Mouse (Mus musculus) intestine, postnatal 0 days (tissue): ENCODE data around the gene Fer1l4. TPM values are rescaled to one million over a fixed set of nuclear protein-coding genes. Genes with fewer than 3 reads are reported as not detected.

ENCODE experiments used
- ATAC-seq: fragments of 200-750 bp; cut with Nextera tagmentation; 2 replicates; pipeline ENCODE4 v1.8.0; 2017; ENCODE audit warnings: mild to moderate bottlenecking, moderate TSS enrichment, moderate library complexity
- H3K27ac ChIP-seq: fragments of 300-500 bp; sonication (generic); 2 replicates; pipeline ENCODE4 v1.5.1; 2014; ENCODE audit warnings: mild to moderate bottlenecking, low read depth, low read length, moderate library complexity
- H3K27me3 ChIP-seq: fragments of 300-500 bp; sonication (generic); replicated peaks from 2 replicates; pipeline ENCODE4 v1.6.1; 2014; ENCODE audit warnings: low read length, mixed read lengths; ENCODE audit not compliant: control insufficient read depth, insufficient read depth
- H3K36me3 ChIP-seq: fragments of 300-500 bp; sonication (generic); 2 replicates; pipeline ENCODE4 v1.6.1; 2014; ENCODE audit warnings: mild to moderate bottlenecking, moderate library complexity; ENCODE audit not compliant: control insufficient read depth, insufficient read depth
- H3K4me1 ChIP-seq: fragments of 300-500 bp; sonication (generic); replicated peaks from 2 replicates; pipeline ENCODE4 v1.6.1; 2014; ENCODE audit warnings: antibody characterized with exemption, low read length, mixed read lengths; ENCODE audit not compliant: control insufficient read depth, insufficient read depth
- H3K4me2 ChIP-seq: fragments of 300-500 bp; sonication (generic); replicated peaks from 2 replicates; pipeline ENCODE4 v1.6.1; 2014; ENCODE audit warnings: low read depth, mild to moderate bottlenecking, moderate library complexity
- H3K4me3 ChIP-seq: fragments of 300-500 bp; sonication (generic); 2 replicates; pipeline ENCODE4 v1.5.1; 2014; ENCODE audit warnings: low read depth, low read length
- H3K9ac ChIP-seq: fragments of 300-500 bp; sonication (generic); 2 replicates; pipeline ENCODE4 v1.6.1; 2014; ENCODE audit warnings: mild to moderate bottlenecking, low read depth, low read length
- H3K9me3 ChIP-seq: fragments of 300-500 bp; sonication (generic); 2 replicates; pipeline ENCODE4 v1.6.1; 2016; ENCODE audit warnings: mixed run types; ENCODE audit not compliant: control insufficient read depth
- CTCF ChIP-seq: sonication (generic); IDR thresholded peaks from 2 replicates; pipeline ENCODE4 v1.5.1; 2016; ENCODE audit warnings: low read depth, mild to moderate bottlenecking, control low read depth, antibody characterized with exemption, moderate library complexity
- WGBS: fragments of 180-500 bp; shearing (Covaris S2); extraction: QIAGEN DNeasy Blood & Tissue Kit; methylation state at CpG from one replicate; pipeline ENCODE4 v1.1.7; 2014; 5-methylcytosine and 5-hydroxymethylcytosine counted together
- polyA plus RNA-seq: library from polyadenylated mRNA; unstranded; fragments of >200 nt; fragmentation: Nextera tagmentation; extraction: Ambion mirVana; gene quantifications from 2 replicates; pipeline ENCODE4 v1.2.1, GENCODE M21; 2015

Gene Fer1l4
- polyA plus RNA-seq = 0.10 and 0.18 TPM in 2 replicates

DNA sequence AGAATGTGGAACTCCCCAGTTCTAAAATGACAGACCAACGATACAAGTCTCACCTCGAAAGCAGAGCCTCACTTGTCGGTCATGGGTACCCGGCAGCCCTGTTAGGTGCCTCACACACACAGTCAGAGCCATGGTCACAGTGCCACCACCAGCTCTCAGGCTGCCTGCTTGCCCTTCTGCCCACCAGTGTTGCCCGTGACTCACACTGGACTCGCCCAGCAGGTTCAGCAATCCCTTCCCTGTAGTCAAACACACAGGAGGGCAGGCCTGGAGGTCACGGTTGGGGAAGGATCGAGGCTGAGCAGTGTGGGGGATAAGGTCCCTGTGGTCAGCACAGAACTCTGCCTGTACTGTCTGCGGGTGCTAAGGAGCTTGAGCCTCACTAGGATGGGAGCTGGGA lies at the start of gene Fer1l4:
Gene Fer1l4 (minus strand): TSS at position 132 of the 400 bp plus-strand sequence.
- no peak within 1 kb of the TSS for H3K9ac ChIP-seq
- no peak within 1 kb of the TSS for H3K4me2 ChIP-seq
- no peaks in the 10 kb centered on the region for H3K36me3 ChIP-seq
- no peak within 1 kb of the TSS for H3K4me3 ChIP-seq
- H3K4me1 ChIP-seq = no peaks in the 10 kb centered on the region
- no peak for ATAC-seq
- 64% methylated on average over 9 of the region's 9 CpGs for WGBS
- no peak within 1 kb of the TSS for H3K27ac ChIP-seq
- no peak for TF ChIP-seq CTCF
- H3K27me3 ChIP-seq = no peaks in the 10 kb centered on the region
- H3K9me3 ChIP-seq = no peaks in the 10 kb centered on the region

DNA sequence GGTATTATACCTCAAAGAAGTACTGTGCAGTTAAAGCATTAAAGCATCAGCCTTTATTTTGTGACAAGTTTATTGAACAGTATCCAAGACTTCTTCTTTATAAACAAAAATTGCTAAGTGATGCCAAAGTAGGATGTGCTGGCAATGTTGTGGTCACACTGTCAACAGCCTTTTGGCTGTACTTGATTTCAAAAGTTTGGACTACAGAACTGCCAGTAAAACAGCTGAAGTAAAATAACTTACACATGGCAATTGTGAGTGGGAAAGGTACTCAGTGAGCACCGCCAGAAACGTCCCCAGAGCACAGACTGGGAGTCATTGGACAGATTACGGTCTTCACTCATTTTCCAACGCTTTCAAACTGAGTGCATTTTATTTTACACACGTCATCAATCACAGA lies 39.2 kb upstream of the Fer1l4 start:
- H3K9me3 ChIP-seq = no peaks in the 10 kb centered on the region
- H3K4me1 ChIP-seq = no peaks in the 10 kb centered on the region
- 74% methylated on average over 5 of the region's 5 CpGs for WGBS
- H3K4me3 ChIP-seq = no peak overlapping the region
- H3K27me3 ChIP-seq = no peaks in the 10 kb centered on the region
- TF ChIP-seq CTCF = no peak
- H3K27ac ChIP-seq = no peak overlapping the region
- peaks cover 23% of the 10 kb centered on the region for H3K36me3 ChIP-seq
- H3K4me2 ChIP-seq = no peak overlapping the region
- no peak for ATAC-seq
- H3K9ac ChIP-seq = no peak overlapping the region

DNA sequence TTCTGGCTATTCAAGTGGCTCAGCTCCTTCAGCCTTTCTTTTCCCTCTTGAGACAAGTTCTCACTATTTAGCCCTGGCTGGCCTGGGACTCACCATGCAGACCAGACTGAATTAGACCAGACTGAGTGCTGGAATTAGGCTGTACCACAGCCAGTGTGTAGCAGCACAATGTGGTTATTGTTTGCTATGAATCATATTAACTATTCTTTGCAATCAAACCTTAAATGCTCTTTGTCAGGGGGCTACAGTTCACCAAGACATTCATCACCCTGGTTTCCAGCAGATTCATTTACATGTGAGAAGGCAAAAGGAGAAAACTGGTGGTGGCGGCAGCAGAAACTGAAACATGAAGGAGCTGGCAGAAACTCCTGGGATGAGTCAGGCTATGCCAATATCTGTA lies 37.1 kb upstream of the Fer1l4 start:
- Histone ChIP-seq H3K4me2 (no peak overlapping the region), H3K9me3 (no peaks in the 10 kb centered on the region), H3K27me3 (no peaks in the 10 kb centered on the region), H3K4me3 (no peak overlapping the region), H3K4me1 (no peaks in the 10 kb centered on the region), H3K27ac (no peak overlapping the region), H3K9ac (no peak overlapping the region), H3K36me3 (peaks cover 4% of the 10 kb centered on the region; the same call in 1 of the 2 replicates)
- WGBS = 96% methylated on average over 1 of the region's 1 CpGs
- no peak for ATAC-seq
- TF ChIP-seq CTCF = no peak

DNA sequence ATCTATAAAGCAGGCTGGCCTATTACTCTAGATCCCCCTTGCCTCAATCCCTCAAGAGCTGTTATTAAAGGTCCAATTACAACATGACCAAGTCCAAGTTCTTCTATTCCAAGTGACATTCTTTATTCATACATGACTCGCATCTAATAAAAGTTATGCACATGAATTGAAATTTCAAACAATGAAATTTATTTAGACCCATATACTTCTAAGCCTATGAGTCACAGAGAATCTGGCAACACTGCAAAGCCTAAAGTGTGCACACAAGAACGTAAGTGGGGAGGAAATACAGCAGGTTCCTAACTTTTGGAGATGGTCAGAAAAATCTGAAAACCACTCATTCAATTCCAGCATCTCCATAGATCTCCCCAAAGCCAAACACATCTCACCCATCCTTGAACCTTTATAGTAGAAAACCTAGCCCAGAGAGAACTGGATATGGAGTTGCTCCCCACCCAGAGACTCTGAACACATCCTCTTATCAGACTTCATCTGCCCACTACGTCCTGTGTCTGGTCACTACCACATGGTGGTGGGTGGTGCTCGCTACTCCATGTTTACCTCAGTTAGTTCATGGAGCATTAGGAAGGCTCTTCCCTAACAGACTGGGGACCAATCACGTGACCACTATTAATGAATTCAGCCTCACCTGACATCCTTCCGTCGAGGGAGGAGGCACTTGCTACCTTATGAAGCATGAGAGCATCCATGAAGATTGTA lies 34.8 kb upstream of the Fer1l4 start:
- H3K4me2 ChIP-seq = no peak overlapping the region
- H3K36me3 ChIP-seq = peaks cover 4% of the 10 kb centered on the region; the same call in 1 of the 2 replicates
- no peaks in the 10 kb centered on the region for H3K4me1 ChIP-seq
- no peak for TF ChIP-seq CTCF
- no peak overlapping the region for H3K27ac ChIP-seq
- H3K9ac ChIP-seq = no peak overlapping the region
- no peak for ATAC-seq
- WGBS = 83% methylated on average over 7 of the region's 7 CpGs
- no peak overlapping the region for H3K4me3 ChIP-seq
- H3K9me3 ChIP-seq = no peaks in the 10 kb centered on the region
- H3K27me3 ChIP-seq = no peaks in the 10 kb centered on the region

DNA sequence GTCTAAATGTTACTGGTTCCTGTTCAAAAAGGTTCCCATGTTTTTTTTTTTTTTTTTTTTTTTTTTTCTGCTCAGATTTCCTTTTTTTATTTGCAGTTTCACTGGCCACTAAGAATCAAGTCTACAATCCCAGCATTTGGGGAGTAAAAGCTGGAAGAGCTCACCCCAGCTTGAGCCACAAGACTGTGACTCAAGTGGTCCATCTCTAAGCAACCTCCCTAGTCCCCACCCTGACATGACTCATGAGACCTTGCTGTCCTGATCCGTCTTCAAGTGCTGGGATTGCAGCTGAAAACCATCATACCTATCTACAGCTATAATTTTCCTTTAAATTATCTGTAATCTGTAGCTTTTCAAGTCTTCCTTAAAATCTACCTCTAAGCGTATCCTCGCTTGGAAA lies 31.8 kb upstream of the Fer1l4 start:
- ATAC-seq = no peak
- TF ChIP-seq CTCF = no peak
- Histone ChIP-seq H3K9me3 (no peaks in the 10 kb centered on the region), H3K4me1 (no peaks in the 10 kb centered on the region), H3K27ac (no peak overlapping the region), H3K4me3 (no peak overlapping the region), H3K9ac (no peak overlapping the region), H3K27me3 (no peaks in the 10 kb centered on the region), H3K36me3 (peaks cover 1% of the 10 kb centered on the region; the same call in 1 of the 2 replicates), H3K4me2 (no peak overlapping the region)
- 81% methylated on average over 3 of the region's 3 CpGs for WGBS

DNA sequence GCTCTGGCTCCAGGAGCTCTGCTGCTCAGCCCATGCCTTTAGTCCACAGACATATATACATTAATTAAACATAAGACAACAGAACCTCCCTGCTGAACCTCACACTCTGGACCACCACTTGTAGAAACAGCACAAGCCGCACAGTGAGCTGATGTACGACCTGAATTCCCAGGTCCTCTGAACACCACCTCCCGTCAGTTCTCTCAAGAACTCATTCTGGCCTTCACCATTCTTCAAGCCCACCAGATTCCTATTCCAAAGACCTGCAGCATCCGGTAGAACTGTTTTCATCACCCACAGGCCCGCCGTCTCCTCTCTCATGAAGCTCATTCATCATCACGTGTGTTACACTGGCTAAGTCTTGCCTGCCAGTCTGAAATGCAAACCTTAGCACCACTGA lies 27.6 kb upstream of the Fer1l4 start:
- no peak overlapping the region for H3K4me2 ChIP-seq
- 78% methylated on average over 7 of the region's 7 CpGs for WGBS
- no peak for TF ChIP-seq CTCF
- no peak overlapping the region for H3K4me3 ChIP-seq
- H3K4me1 ChIP-seq = no peaks in the 10 kb centered on the region
- ATAC-seq = no peak
- no peaks in the 10 kb centered on the region for H3K9me3 ChIP-seq
- H3K27ac ChIP-seq = no peak overlapping the region
- no peak overlapping the region for H3K9ac ChIP-seq
- peaks cover 34% of the 10 kb centered on the region for H3K36me3 ChIP-seq
- no peaks in the 10 kb centered on the region for H3K27me3 ChIP-seq
